Comparison of ENCODE assay signal across 8 mouse cellular contexts in genomic region chr2:32728463-32728862, GRCm38 (mm10). TPM values are rescaled to one million over a fixed set of nuclear protein-coding genes. Genes with fewer than 3 reads are reported as not detected.
DNase-seq lines count a peak whose midpoint lies in the region; ATAC-seq and TF ChIP-seq lines count a peak whose summit lies in the region.

No protein-coding gene starts in this region.

- no peak overlapping the region for H3K27ac ChIP-seq in forebrain, embryonic 11.5 days (ENCODE audit: low read depth, low read length)
- no peak overlapping the region for H3K27ac ChIP-seq in forebrain, embryonic 16.5 days (ENCODE audit: low read length)
- peak overlapping the region; percentile 56; the same call in 1 of the 2 replicates for H3K27ac ChIP-seq in kidney, adult 2 months (ENCODE audit: insufficient read depth, low read depth, low read length)
- peak overlapping the region; percentile 67 for H3K27ac ChIP-seq in lung, embryonic 15.5 days

- WGBS in forebrain, embryonic 11.5 days, result 52% methylated on average over 7 of the region's 7 CpGs
- WGBS in forebrain, embryonic 16.5 days, result 56% methylated on average over 7 of the region's 7 CpGs
- WGBS in kidney, adult 2 months, result 64% methylated on average over 7 of the region's 7 CpGs
- WGBS in lung, embryonic 15.5 days, result 37% methylated on average over 7 of the region's 7 CpGs

- no peaks in the 10 kb centered on the region for H3K27me3 ChIP-seq in forebrain, embryonic 11.5 days (ENCODE audit: control insufficient read depth, insufficient read depth, low read length)
- no peaks in the 10 kb centered on the region for H3K27me3 ChIP-seq in forebrain, embryonic 16.5 days (replicated peaks; ENCODE audit: control insufficient read depth, insufficient read depth, low read length)
- H3K27me3 ChIP-seq in kidney, adult 2 months (replicated peaks; ENCODE audit: control insufficient read depth, insufficient read depth, low read length), result no peaks in the 10 kb centered on the region
- H3K27me3 ChIP-seq in lung, embryonic 15.5 days, result no peaks in the 10 kb centered on the region

- H3K4me3 ChIP-seq in forebrain, embryonic 11.5 days (ENCODE audit: low read depth, low read length), result no peak overlapping the region
- no peak overlapping the region for H3K4me3 ChIP-seq in forebrain, embryonic 16.5 days (replicated peaks; ENCODE audit: low read length)
- H3K4me3 ChIP-seq in kidney, adult 2 months (ENCODE audit: insufficient read depth, low read depth, low read length), result peak overlapping the region; percentile 66
- H3K4me3 ChIP-seq in lung, embryonic 15.5 days, result peak overlapping the region; percentile 47

- DNase-seq in forebrain, embryonic 11.5 days (ENCODE audit: low spot score), result no peak
- peak; percentile 99 for DNase-seq in heart, adult 11 months
- peak; percentile 87 for DNase-seq in kidney, adult 2 months
- DNase-seq in ovary, postnatal 10 days (ENCODE audit: low spot score), result no peak
- no peak for DNase-seq in cerebellum, postnatal 14 days
- no peak for DNase-seq in cerebellum, postnatal 4 days (ENCODE audit: low spot score in 2 of 2)

- H3K4me1 ChIP-seq in forebrain, embryonic 11.5 days (replicated peaks; ENCODE audit: control insufficient read depth, insufficient read depth, low read length), result no peaks in the 10 kb centered on the region
- H3K4me1 ChIP-seq in forebrain, embryonic 16.5 days (replicated peaks; ENCODE audit: control insufficient read depth, insufficient read depth, low read length), result peaks cover 7% of the 10 kb centered on the region
- H3K4me1 ChIP-seq in kidney, adult 2 months (ENCODE audit: control insufficient read depth, insufficient read depth, low read length), result peaks cover 3% of the 10 kb centered on the region; the same call in 1 of the 2 replicates
- H3K4me1 ChIP-seq in lung, embryonic 15.5 days, result peaks cover 36% of the 10 kb centered on the region

- H3K36me3 ChIP-seq in forebrain, embryonic 11.5 days (ENCODE audit: control insufficient read depth, insufficient read depth, low read length), result no peaks in the 10 kb centered on the region
- H3K36me3 ChIP-seq in forebrain, embryonic 16.5 days (ENCODE audit: control insufficient read depth, insufficient read depth), result no peaks in the 10 kb centered on the region
- no peaks in the 10 kb centered on the region for H3K36me3 ChIP-seq in kidney, adult 2 months (ENCODE audit: control insufficient read depth, insufficient read depth, low read length)
- H3K36me3 ChIP-seq in lung, embryonic 15.5 days, result no peaks in the 10 kb centered on the region

- H3K9me3 ChIP-seq in forebrain, embryonic 11.5 days (ENCODE audit: control insufficient read depth, low read length), result no peaks in the 10 kb centered on the region
- no peaks in the 10 kb centered on the region for H3K9me3 ChIP-seq in forebrain, embryonic 16.5 days (ENCODE audit: control insufficient read depth, low read length)
- H3K9me3 ChIP-seq in lung, embryonic 15.5 days, result no peaks in the 10 kb centered on the region

- ATAC-seq in forebrain, embryonic 11.5 days (replicated peaks; ENCODE audit: low FRiP score), result no peak
- no peak for ATAC-seq in forebrain, embryonic 16.5 days
- ATAC-seq in lung, embryonic 15.5 days (ENCODE audit: borderline replicate concordance, extremely low read depth, low FRiP score, low TSS enrichment), result no peak

- no peak overlapping the region for H3K9ac ChIP-seq in forebrain, embryonic 11.5 days (ENCODE audit: low read length)
- no peak overlapping the region for H3K9ac ChIP-seq in forebrain, embryonic 16.5 days (replicated peaks; ENCODE audit: low read depth, low read length)
- peak overlapping the region; percentile 51 for H3K9ac ChIP-seq in lung, embryonic 15.5 days

- peak overlapping the region; percentile 3; the same call in 1 of the 2 replicates for H3K4me2 ChIP-seq in forebrain, embryonic 11.5 days (ENCODE audit: low read depth, low read length, severe bottlenecking)
- H3K4me2 ChIP-seq in forebrain, embryonic 16.5 days (ENCODE audit: low read length), result no peak overlapping the region
- peak overlapping the region; percentile 61 for H3K4me2 ChIP-seq in lung, embryonic 15.5 days

- no peak for TF ChIP-seq POLR2A in kidney, adult 2 months (IDR thresholded peaks at IDR 0.05; ENCODE audit: low read depth, low read length)

- TF ChIP-seq CTCF in kidney, adult 2 months (conservative IDR thresholded peaks at IDR 0.05; ENCODE audit: insufficient read depth, insufficient read length, low read depth, low read length), result no peak

RNA-seq across cellular contexts. Expression of gene Sh2d3c, which starts 7.6 kb away (rescaled TPM):
- 33.2 and 33.7 TPM in 2 replicates for polyA plus RNA-seq in forebrain, embryonic 11.5 days (2014; fragmentation: Nextera tagmentation; extraction: Ambion mirVana)
- polyA plus RNA-seq in forebrain, embryonic 16.5 days (2015; fragmentation: Nextera tagmentation; extraction: Ambion mirVana), result 41.9 and 43.0 TPM in 2 replicates
- 28.4 and 30.4 TPM in 2 replicates for polyA plus RNA-seq in kidney, adult 2 months (2012; rRNA removed)
- polyA plus RNA-seq in lung, embryonic 15.5 days (2015; fragmentation: Nextera tagmentation; extraction: Ambion mirVana), result 40.5 and 41.4 TPM in 2 replicates

RNA-seq across cellular contexts. Expression of gene 6330409D20Rik, which starts 12.4 kb away (rescaled TPM):
- 2.1 and 2.3 TPM in 2 replicates for polyA plus RNA-seq in forebrain, embryonic 11.5 days (2014; fragmentation: Nextera tagmentation; extraction: Ambion mirVana)
- polyA plus RNA-seq in forebrain, embryonic 16.5 days (2015; fragmentation: Nextera tagmentation; extraction: Ambion mirVana), result 2.8 and 3.5 TPM in 2 replicates
- polyA plus RNA-seq in kidney, adult 2 months (2012; rRNA removed), result not detected in 2 replicates
- 0.24 and 0.25 TPM in 2 replicates for polyA plus RNA-seq in lung, embryonic 15.5 days (2015; fragmentation: Nextera tagmentation; extraction: Ambion mirVana)

RNA-seq across cellular contexts. Expression of gene Cdk9, which starts 15.6 kb away (rescaled TPM):
- 79.2 and 95.7 TPM in 2 replicates for polyA plus RNA-seq in forebrain, embryonic 11.5 days (2014; fragmentation: Nextera tagmentation; extraction: Ambion mirVana)
- polyA plus RNA-seq in forebrain, embryonic 16.5 days (2015; fragmentation: Nextera tagmentation; extraction: Ambion mirVana), result 82.2 and 85.0 TPM in 2 replicates
- polyA plus RNA-seq in kidney, adult 2 months (2012; rRNA removed), result 88.3 and 89.2 TPM in 2 replicates
- polyA plus RNA-seq in lung, embryonic 15.5 days (2015; fragmentation: Nextera tagmentation; extraction: Ambion mirVana), result 89.6 and 98.7 TPM in 2 replicates

RNA-seq across cellular contexts. Expression of gene Fpgs, which starts 24.5 kb away (rescaled TPM):
- polyA plus RNA-seq in forebrain, embryonic 11.5 days (2014; fragmentation: Nextera tagmentation; extraction: Ambion mirVana), result 21.9 and 22.3 TPM in 2 replicates
- 21.5 and 23.7 TPM in 2 replicates for polyA plus RNA-seq in forebrain, embryonic 16.5 days (2015; fragmentation: Nextera tagmentation; extraction: Ambion mirVana)
- 147 and 174 TPM in 2 replicates for polyA plus RNA-seq in kidney, adult 2 months (2012; rRNA removed)
- polyA plus RNA-seq in lung, embryonic 15.5 days (2015; fragmentation: Nextera tagmentation; extraction: Ambion mirVana), result 27.9 and 28.6 TPM in 2 replicates

RNA-seq across cellular contexts. Expression of gene Tor2a, which starts 28.6 kb away (rescaled TPM):
- polyA plus RNA-seq in forebrain, embryonic 11.5 days (2014; fragmentation: Nextera tagmentation; extraction: Ambion mirVana), result 56.8 and 68.3 TPM in 2 replicates
- polyA plus RNA-seq in forebrain, embryonic 16.5 days (2015; fragmentation: Nextera tagmentation; extraction: Ambion mirVana), result 62.1 and 65.4 TPM in 2 replicates
- 72.5 and 93.3 TPM in 2 replicates for polyA plus RNA-seq in kidney, adult 2 months (2012; rRNA removed)
- 63.9 and 65.6 TPM in 2 replicates for polyA plus RNA-seq in lung, embryonic 15.5 days (2015; fragmentation: Nextera tagmentation; extraction: Ambion mirVana)

Comparison
In these comparisons a context has a peak if more than half of its experiments do, and no peak if none do; other contexts are left out.
1. DNase-seq: peak in heart, adult 11 months (single experiment) and kidney, adult 2 months (single experiment); none in forebrain, embryonic 11.5 days (single experiment), ovary, postnatal 10 days (single experiment), cerebellum, postnatal 14 days (0 of 2) and cerebellum, postnatal 4 days (0 of 2).
2. H3K27ac ChIP-seq: peak in kidney, adult 2 months (single experiment) and lung, embryonic 15.5 days (single experiment); none in forebrain, embryonic 11.5 days (single experiment) and forebrain, embryonic 16.5 days (single experiment).
3. H3K4me3 ChIP-seq: peak in kidney, adult 2 months (single experiment) and lung, embryonic 15.5 days (single experiment); none in forebrain, embryonic 11.5 days (single experiment) and forebrain, embryonic 16.5 days (single experiment).